Mouse (Mus musculus) MEL (cell line): ENCODE measurements around the gene Gm15013. TPM values are rescaled to one million over a fixed set of nuclear protein-coding genes. Genes with fewer than 3 reads are reported as not detected.

Experiments used
- DNase-seq: peaks from one replicate; pipeline ENCODE4 v3.0.0; 2011; ENCODE audit warnings: low read depth, low spot score
- H3K27ac ChIP-seq: 2 replicates; pipeline ENCODE4 v1.5.1; 2012; ENCODE audit warnings: low read depth, mild to moderate bottlenecking, control low read depth, low read length, moderate library complexity; ENCODE audit not compliant: control insufficient read depth
- H3K27me3 ChIP-seq, 2 experiments: fragments of 150-350 bp in 1 of 2; sonication (generic) in 1 of 2; 2 replicates each; pipeline ENCODE4 v1.6.1; 2012; ENCODE audit warnings: low read length in 2 of 2, mild to moderate bottlenecking in 2 of 2, improper control_type of control experiment in 1 of 2, moderate library complexity in 1 of 2; ENCODE audit not compliant: insufficient read depth in 2 of 2, control insufficient read depth in 1 of 2
- H3K36me3 ChIP-seq, 2 experiments: 2 replicates each; pipeline ENCODE4 v1.6.1; 2012 to 2014; ENCODE audit warnings: low read length in 2 of 2, improper control_type of control experiment in 1 of 2, inconsistent platforms in 1 of 2, mild to moderate bottlenecking in 1 of 2; ENCODE audit not compliant: insufficient read depth in 2 of 2, control insufficient read depth in 1 of 2
- H3K4me1 ChIP-seq, 2 experiments: fragments of 150-350 bp in 1 of 2; sonication (generic) in 1 of 2; 2 replicates each; pipeline ENCODE4 v1.6.1; 2012; ENCODE audit warnings: low read length in 2 of 2, improper control_type of control experiment in 1 of 2, mild to moderate bottlenecking in 1 of 2; ENCODE audit not compliant: insufficient read depth in 2 of 2, control insufficient read depth in 1 of 2
- H3K4me3 ChIP-seq, 2 experiments: fragments of 150-350 bp in 1 of 2; sonication (generic) in 1 of 2; 2 replicates each; pipeline ENCODE4 v1.5.1; 2012; ENCODE audit warnings: low read depth in 2 of 2, low read length in 2 of 2, mild to moderate bottlenecking in 2 of 2, moderate library complexity in 2 of 2, control low read depth in 1 of 2, improper control_type of control experiment in 1 of 2; ENCODE audit not compliant: control insufficient read depth in 1 of 2, insufficient read depth in 1 of 2
- H3K79me2 ChIP-seq: 2 replicates; pipeline ENCODE4 v1.6.1; 2012; ENCODE audit warnings: mild to moderate bottlenecking, low read length, moderate library complexity; ENCODE audit not compliant: control insufficient read depth, poor library complexity, insufficient read depth
- H3K9ac ChIP-seq: 2 replicates; pipeline ENCODE4 v1.6.1; 2012; ENCODE audit warnings: low read depth, mild to moderate bottlenecking, control low read depth, low read length, moderate library complexity; ENCODE audit not compliant: control insufficient read depth, poor library complexity, severe bottlenecking
- H3K9me3 ChIP-seq: fragments of 150-350 bp; sonication (generic); replicated peaks from 2 replicates; pipeline ENCODE4 v1.6.1; 2012; ENCODE audit warnings: mild to moderate bottlenecking, low read length, improper control_type of control experiment, moderate library complexity; ENCODE audit not compliant: insufficient read depth
- CHD1 ChIP-seq: IDR thresholded peaks from 2 replicates; pipeline ENCODE4 v1.6.1; 2012; ENCODE audit warnings: low read depth, mild to moderate bottlenecking, inconsistent platforms, low read length, improper control_type of control experiment
- CHD2 ChIP-seq: IDR thresholded peaks from 2 replicates; pipeline ENCODE4 v1.6.1; 2011; ENCODE audit warnings: low read length, improper control_type of control experiment
- CTCF ChIP-seq, 3 experiments: IDR thresholded peaks in 2 of 3; conservative IDR thresholded peaks in 1 of 3; 2 replicates each; pipeline ENCODE4 v1.5.1; 2011 to 2012; ENCODE audit warnings: low read length in 3 of 3, low read depth in 2 of 3, mild to moderate bottlenecking in 2 of 3, improper control_type of control experiment in 1 of 3, inconsistent platforms in 1 of 3, mixed read lengths in 1 of 3, moderate library complexity in 1 of 3; ENCODE audit not compliant: control insufficient read depth in 1 of 3, insufficient read depth in 1 of 3, poor library complexity in 1 of 3, severe bottlenecking in 1 of 3
- ELF1 ChIP-seq: IDR thresholded peaks from 2 replicates; pipeline ENCODE4 v1.6.1; 2014; ENCODE audit warnings: low read depth, mild to moderate bottlenecking, inconsistent platforms, low read length, improper control_type of control experiment, moderate library complexity
- HCFC1 ChIP-seq: IDR thresholded peaks from 2 replicates; pipeline ENCODE4 v1.6.1; 2012; ENCODE audit warnings: low read depth, mild to moderate bottlenecking, inconsistent platforms, low read length, improper control_type of control experiment, moderate library complexity
- JUND ChIP-seq: IDR thresholded peaks from 2 replicates; pipeline ENCODE4 v1.6.1; 2011; ENCODE audit warnings: low read depth, mild to moderate bottlenecking, improper control_type of control experiment, low read length
- MAFK ChIP-seq: IDR thresholded peaks from 2 replicates; pipeline ENCODE4 v1.6.1; 2011; ENCODE audit warnings: low read depth, mild to moderate bottlenecking, low read length, improper control_type of control experiment, borderline replicate concordance
- MAX ChIP-seq: IDR thresholded peaks from 2 replicates; pipeline ENCODE4 v1.6.1; 2011; ENCODE audit warnings: low read length, improper control_type of control experiment
- MAZ ChIP-seq: IDR thresholded peaks from 2 replicates; pipeline ENCODE4 v1.6.1; 2012; ENCODE audit warnings: low read depth, mild to moderate bottlenecking, inconsistent platforms, low read length, improper control_type of control experiment
- MEF2A ChIP-seq: IDR thresholded peaks from 2 replicates; pipeline ENCODE4 v1.6.1; 2014; ENCODE audit warnings: low read depth, mild to moderate bottlenecking, inconsistent platforms, low read length, improper control_type of control experiment; ENCODE audit not compliant: poor library complexity, insufficient replicate concordance, severe bottlenecking; ENCODE audit errors: extremely low read depth
- MYB ChIP-seq: IDR thresholded peaks from 2 replicates; pipeline ENCODE4 v1.6.1; 2011; ENCODE audit warnings: mild to moderate bottlenecking, low read depth, low read length, improper control_type of control experiment
- MYC ChIP-seq: IDR thresholded peaks from 2 replicates; pipeline ENCODE4 v1.6.1; 2011; ENCODE audit warnings: low read depth, mild to moderate bottlenecking, low read length, improper control_type of control experiment, moderate library complexity
- NELFE ChIP-seq: IDR thresholded peaks from 2 replicates; pipeline ENCODE4 v1.6.1; 2011; ENCODE audit warnings: low read depth, low read length, improper control_type of control experiment
- NRF1 ChIP-seq: IDR thresholded peaks from 2 replicates; pipeline ENCODE4 v1.6.1; 2014; ENCODE audit warnings: low read depth, mild to moderate bottlenecking, inconsistent platforms, low read length, improper control_type of control experiment, moderate library complexity; ENCODE audit not compliant: poor library complexity, insufficient read depth, severe bottlenecking
- POLR2AphosphoS2 ChIP-seq: IDR thresholded peaks from 2 replicates; pipeline ENCODE4 v1.6.1; 2011; ENCODE audit warnings: low read length, improper control_type of control experiment
- RCOR1 ChIP-seq: IDR thresholded peaks from 2 replicates; pipeline ENCODE4 v1.6.1; 2012; ENCODE audit warnings: low read depth, mild to moderate bottlenecking, inconsistent platforms, low read length, improper control_type of control experiment
- SIN3A ChIP-seq: IDR thresholded peaks from 2 replicates; pipeline ENCODE4 v1.6.1; 2012; ENCODE audit warnings: low read length, improper control_type of control experiment, inconsistent platforms
- TBP ChIP-seq: IDR thresholded peaks from 2 replicates; pipeline ENCODE4 v1.8.0; 2011; ENCODE audit warnings: low read depth, low read length, improper control_type of control experiment
- UBTF ChIP-seq: IDR thresholded peaks from 2 replicates; pipeline ENCODE4 v1.6.1; 2012; ENCODE audit warnings: low read depth, mild to moderate bottlenecking, inconsistent platforms, low read length, improper control_type of control experiment, moderate library complexity, borderline replicate concordance; ENCODE audit not compliant: insufficient read depth
- USF1 ChIP-seq: IDR thresholded peaks from 2 replicates; pipeline ENCODE4 v1.6.1; 2014; ENCODE audit warnings: low read depth, mild to moderate bottlenecking, inconsistent platforms, low read length, improper control_type of control experiment, moderate library complexity
- USF2 ChIP-seq, 2 experiments: IDR thresholded peaks; 2 replicates each; pipeline ENCODE4 v1.6.1; 2011 to 2012; ENCODE audit warnings: improper control_type of control experiment in 2 of 2, low read length in 2 of 2, borderline replicate concordance in 1 of 2, inconsistent platforms in 1 of 2, low read depth in 1 of 2, mild to moderate bottlenecking in 1 of 2; ENCODE audit not compliant: insufficient read depth in 1 of 2
- ZKSCAN1 ChIP-seq: IDR thresholded peaks from 2 replicates; pipeline ENCODE4 v1.6.1; 2012; ENCODE audit warnings: low read depth, mild to moderate bottlenecking, inconsistent platforms, low read length, improper control_type of control experiment, moderate library complexity
- ZMIZ1 ChIP-seq: IDR thresholded peaks from 2 replicates; pipeline ENCODE4 v1.6.1; 2012; ENCODE audit warnings: low read depth, mild to moderate bottlenecking, inconsistent platforms, low read length, improper control_type of control experiment, moderate library complexity
- ZNF384 ChIP-seq: IDR thresholded peaks from 2 replicates; pipeline ENCODE4 v1.6.1; 2012; ENCODE audit warnings: low read depth, mild to moderate bottlenecking, inconsistent platforms, low read length, improper control_type of control experiment
- polyA plus RNA-seq, 2 experiments: library from polyadenylated mRNA; stranded (reverse) in 1 of 2; unstranded in 1 of 2; fragments of >175 nt in 1 of 2; fragments of >200 nt in 1 of 2; gene quantifications; 2 replicates each; pipeline versions ENCODE4 v1.2.1 to v1.2.4; 2012; ENCODE audit warnings: low replicate concordance in 2 of 2, low read depth in 1 of 2; ENCODE audit not compliant: insufficient read length in 2 of 2, insufficient read depth in 1 of 2, missing spikeins in 1 of 2
- total RNA-seq: library from RNA; depleted of rRNA; stranded (reverse); fragments of 300-350 nt; gene quantifications from 2 replicates; pipeline ENCODE4 v1.2.3, GENCODE M21; 2012

Gene Gm15013
- total and polyA plus RNA-seq, 3 experiments: 0.61 TPM; not detected in 2

DNA sequence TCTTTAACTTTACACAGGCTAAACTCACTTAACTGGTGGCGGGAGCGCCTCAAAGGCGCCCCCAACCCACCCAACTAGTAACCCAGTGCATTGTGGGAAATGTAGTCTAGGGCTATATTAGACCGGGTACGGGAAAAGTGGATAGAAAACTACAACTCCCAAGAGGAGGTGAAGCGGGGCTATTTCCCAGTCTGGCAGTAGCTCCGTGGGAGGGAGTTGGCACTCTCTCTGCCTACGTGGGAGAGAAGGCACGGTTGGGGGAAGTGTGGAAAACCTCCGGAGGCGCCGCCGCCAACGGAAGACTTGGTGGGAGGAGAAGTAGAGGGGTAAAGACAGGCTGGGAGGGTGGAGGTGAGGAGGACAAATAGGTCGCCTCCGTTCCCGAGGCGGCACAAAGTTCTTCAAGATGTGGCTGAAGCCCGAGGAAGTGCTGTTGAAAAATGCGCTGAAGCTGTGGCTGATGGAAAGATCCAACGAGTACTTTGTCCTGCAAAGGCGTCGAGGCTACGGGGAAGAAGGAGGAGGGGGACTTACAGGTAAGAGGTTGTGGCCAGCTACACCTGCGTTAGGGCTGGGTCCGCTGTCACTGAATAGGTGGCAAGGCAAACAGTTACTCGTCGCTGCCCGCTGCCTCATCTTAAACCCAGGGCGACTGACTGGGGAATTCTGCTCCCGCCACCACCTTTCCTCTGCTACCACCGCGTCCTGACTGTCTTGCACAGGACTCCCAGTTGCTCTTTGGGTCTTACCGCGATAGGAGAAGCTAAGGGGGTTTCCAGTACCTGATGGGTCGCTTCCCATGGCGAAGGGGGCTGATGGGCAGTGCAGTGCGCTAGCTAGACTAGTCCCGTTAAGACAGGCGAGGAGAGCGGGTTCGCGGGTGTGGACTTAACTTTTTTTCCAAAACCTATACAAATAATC, 29.2 kb downstream of the Gm15013 start, which contains the start of gene Tbc1d8b (continued):
- TF ChIP-seq MYB: peak; percentile 63
- no peak for TF ChIP-seq ZNF384
- TF ChIP-seq NRF1: no peak
- no peak for TF ChIP-seq ZKSCAN1
- TF ChIP-seq UBTF: no peak
- TF ChIP-seq ZMIZ1: peak; percentile 70
- peak; percentile 78 for TF ChIP-seq NELFE
- TF ChIP-seq USF1: no peak; the same call in 1 of the 2 replicates
- TF ChIP-seq RCOR1: peak; percentile 30; the same call in 1 of the 2 replicates
- peak; percentile 82; the same call in 1 of the 2 replicates for TF ChIP-seq POLR2AphosphoS2
- no peak; the same call in 1 of the 2 replicates for TF ChIP-seq MAX
- TF ChIP-seq JUND: no peak
- TF ChIP-seq CHD1: no peak
- TF ChIP-seq CHD2: no peak
- TF ChIP-seq, all 39 proteins: peak for 18

DNA sequence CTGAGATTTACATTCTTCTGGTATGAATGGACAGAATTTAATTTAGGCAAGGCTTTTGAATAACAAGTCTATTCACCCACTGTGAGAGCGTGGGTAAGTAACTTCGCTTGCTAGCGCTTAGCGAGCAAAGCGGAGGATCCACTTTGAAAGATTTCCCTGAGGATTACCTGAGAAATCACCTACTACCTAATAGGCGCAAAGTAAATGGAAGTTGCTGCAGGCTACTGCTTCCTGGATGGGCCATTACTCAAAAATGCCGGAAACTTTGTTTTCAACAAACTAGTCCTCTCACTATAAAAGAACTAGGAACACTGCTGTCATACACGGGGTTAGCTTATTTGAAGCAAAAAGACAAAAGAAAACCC, 29.9 kb downstream of the Gm15013 start:
- Histone ChIP-seq H3K4me3 (peak overlapping the region; percentile 66 to 94), H3K9me3 (no peaks in the 10 kb centered on the region), H3K27ac (peak overlapping the region; percentile 57), H3K36me3 (peaks cover 0 to 25% of the 10 kb centered on the region in 2 experiments; a peak in 2 of 4 replicates), H3K27me3 (no peaks in the 10 kb centered on the region), H3K4me1 (peaks cover 0 to 18% of the 10 kb centered on the region in 2 experiments; a peak in 2 of 4 replicates), H3K9ac (peak overlapping the region; percentile 74), H3K79me2 (peaks cover 24% of the 10 kb centered on the region)
- DNase-seq: no peak
- no peak for TF ChIP-seq ZKSCAN1
- TF ChIP-seq HCFC1: no peak
- no peak for TF ChIP-seq CTCF (IDR thresholded peaks at IDR 0.05 in 2 of 3, conservative IDR thresholded peaks at IDR 0.05 in 1 of 3; ENCODE audit: control insufficient read depth in 1 of 3, insufficient read depth in 1 of 3, low read depth in 2 of 3, low read length in 3 of 3, poor library complexity in 1 of 3, severe bottlenecking in 1 of 3)
- no peak for TF ChIP-seq MYB
- TF ChIP-seq MAFK: no peak
- no peak for TF ChIP-seq ZMIZ1
- TF ChIP-seq SIN3A: no peak
- TF ChIP-seq NELFE: no peak
- TF ChIP-seq POLR2AphosphoS2: no peak
- no peak for TF ChIP-seq CHD1
- no peak for TF ChIP-seq MYC
- no peak for TF ChIP-seq MAZ
- TF ChIP-seq ELF1: no peak; the same call in 1 of the 2 replicates
- no peak for TF ChIP-seq TBP
- TF ChIP-seq JUND: no peak
- no peak for TF ChIP-seq MEF2A
- TF ChIP-seq USF2 (IDR thresholded peaks at IDR 0.05; ENCODE audit: borderline replicate concordance in 1 of 2, insufficient read depth in 1 of 2, low read depth in 1 of 2, low read length in 2 of 2): no peak
